Mouse (Mus musculus): ENCODE measurements around the gene Cxcr1. TPM values are rescaled to one million over a fixed set of nuclear protein-coding genes. Genes with fewer than 3 reads are reported as not detected.

Gene Cxcr1
- polyA plus RNA-seq, 1 experiment from 2014 or later, result not detected

GRCm38 (mm10) chr1:74151091-74151490 is 43.3 kb downstream of the Cxcr1 start:
- WGBS, result 84% methylated on average over 3 of the region's 3 CpGs

DNA sequence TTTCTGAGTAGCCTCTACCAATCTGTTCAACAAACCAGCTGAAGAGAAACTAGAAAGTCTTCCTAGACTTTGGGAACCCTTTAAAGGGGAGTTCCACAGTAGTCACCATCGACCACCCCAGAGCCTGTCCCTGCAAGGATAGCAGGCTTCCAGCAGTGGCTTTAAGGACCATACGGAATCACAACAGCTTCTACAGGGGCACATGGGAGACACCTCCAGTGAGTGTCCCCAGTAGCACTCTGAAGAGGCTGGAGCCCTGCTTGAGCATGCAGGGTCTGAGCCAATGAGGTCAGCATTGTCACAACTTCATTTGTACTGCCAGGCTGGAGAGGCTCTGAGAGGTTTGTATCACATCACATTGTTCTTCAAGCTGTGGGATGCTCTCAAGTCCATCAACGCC is 44.3 kb downstream of the Cxcr1 start:
- no peaks in the 10 kb centered on the region for H3K27me3 ChIP-seq (ENCODE audit: poor library complexity, severe bottlenecking)
- H3K27ac ChIP-seq, result no peak overlapping the region
- no peak overlapping the region for H3K4me3 ChIP-seq
- WGBS, result 74% methylated on average over 3 of the region's 3 CpGs
- no peak for DNase-seq (ENCODE audit: extremely low spot score, low spot score)
- H3K4me1 ChIP-seq, result no peaks in the 10 kb centered on the region
- H3K36me3 ChIP-seq (replicated peaks), result no peaks in the 10 kb centered on the region
- H3K9me3 ChIP-seq, result no peaks in the 10 kb centered on the region

More at GRCm38 (mm10) chr1:74151091-74151490, 43.3 kb downstream of the Cxcr1 start:
- Histone ChIP-seq H3K36me3 (replicated peaks) (no peaks in the 10 kb centered on the region), H3K4me1 (no peaks in the 10 kb centered on the region), H3K27me3 (ENCODE audit: poor library complexity, severe bottlenecking) (no peaks in the 10 kb centered on the region), H3K4me3 (no peak overlapping the region), H3K27ac (no peak overlapping the region), H3K9me3 (no peaks in the 10 kb centered on the region)
- DNase-seq (ENCODE audit: extremely low spot score, low spot score), result no peak

- Histone ChIP-seq H3K9me3 (no peaks in the 10 kb centered on the region), H3K4me3 (no peak overlapping the region), H3K27me3 (ENCODE audit: poor library complexity, severe bottlenecking) (no peaks in the 10 kb centered on the region), H3K4me1 (no peaks in the 10 kb centered on the region), H3K36me3 (replicated peaks) (no peaks in the 10 kb centered on the region), H3K27ac (no peak overlapping the region)
- DNase-seq (ENCODE audit: extremely low spot score, low spot score), result no peak
- WGBS, result 90% methylated on average over 6 of the region's 6 CpGs
Observed at GRCm38 (mm10) chr1:74149106-74149885, 45.1 kb downstream of the Cxcr1 start.

MicroRNAs encoded within 50 kb of the gene (microRNA counts, 519-probe panel; counts per million panel counts)
- microRNA mmu-miR-1928, result 341 counts per million, percentile 65 among the panel's probes with 10 or more counts

Small RNA genes within 50 kb of the gene (microRNA-seq; reads per million reads assigned to microRNA genes)
- gene Mir1928, result not detected

Other genes starting within 250 kb of the Cxcr1 start
- gene Tns1, start 70.2 kb downstream of the Cxcr1 start, polyA plus RNA-seq (2016; fragmentation: Nextera tagmentation; extraction: Ambion mirVana), result 11.6 and 15.9 TPM in 2 replicates
- gene Rufy4, start 69.1 kb downstream of the Cxcr1 start, polyA plus RNA-seq (2016; fragmentation: Nextera tagmentation; extraction: Ambion mirVana), result 0.27 and 0.35 TPM in 2 replicates
- 0.05 and 0.14 TPM in 2 replicates for gene Cxcr2, start 40.6 kb downstream of the Cxcr1 start, polyA plus RNA-seq (2016; fragmentation: Nextera tagmentation; extraction: Ambion mirVana)
- 345 TPM in 2 replicates for gene Arpc2, start 41.5 kb upstream of the Cxcr1 start, polyA plus RNA-seq (2016; fragmentation: Nextera tagmentation; extraction: Ambion mirVana)
- 0.14 and 0.33 TPM in 2 replicates for gene Gpbar1, start 83.9 kb upstream of the Cxcr1 start, polyA plus RNA-seq (2016; fragmentation: Nextera tagmentation; extraction: Ambion mirVana)
- gene Aamp, start 90.1 kb upstream of the Cxcr1 start, polyA plus RNA-seq (2016; fragmentation: Nextera tagmentation; extraction: Ambion mirVana), result 245 and 246 TPM in 2 replicates
- gene Pnkd, start 90.3 kb upstream of the Cxcr1 start, polyA plus RNA-seq (2016; fragmentation: Nextera tagmentation; extraction: Ambion mirVana), result 99.7 and 101 TPM in 2 replicates
- 8.1 and 8.3 TPM in 2 replicates for gene Tmbim1, start 111.0 kb upstream of the Cxcr1 start, polyA plus RNA-seq (2016; fragmentation: Nextera tagmentation; extraction: Ambion mirVana)
- 0.12 and 0.34 TPM in 2 replicates for gene Catip, start 167.5 kb upstream of the Cxcr1 start, polyA plus RNA-seq (2016; fragmentation: Nextera tagmentation; extraction: Ambion mirVana)
- 2.7 and 2.9 TPM in 2 replicates for gene Slc11a1, start 180.6 kb upstream of the Cxcr1 start, polyA plus RNA-seq (2016; fragmentation: Nextera tagmentation; extraction: Ambion mirVana)
- gene Ctdsp1, start 196.9 kb upstream of the Cxcr1 start, polyA plus RNA-seq (2016; fragmentation: Nextera tagmentation; extraction: Ambion mirVana), result 38.0 and 38.2 TPM in 2 replicates
- 0.12 and 0.17 TPM in 2 replicates for gene Vil1, start 214.7 kb upstream of the Cxcr1 start, polyA plus RNA-seq (2016; fragmentation: Nextera tagmentation; extraction: Ambion mirVana)